Mouse (Mus musculus): ENCODE measurements around the gene E030018B13Rik. TPM values are rescaled to one million over a fixed set of nuclear protein-coding genes. Genes with fewer than 3 reads are reported as not detected.

Gene E030018B13Rik
- polyA plus RNA-seq, 1 experiment = not detected

GRCm38 (mm10) chr7:63933905-63934304 lies 17.2 kb downstream of the E030018B13Rik start:
- Histone ChIP-seq H3K4me1 (peaks cover 70% of the 10 kb centered on the region), H3K4me3 (replicated peaks) (peak overlapping the region; percentile 69), H3K9me3 (no peaks in the 10 kb centered on the region), H3K36me3 (replicated peaks; ENCODE audit: low read length) (peaks cover 39% of the 10 kb centered on the region), H3K27me3 (replicated peaks) (no peaks in the 10 kb centered on the region)
- TF ChIP-seq GATA1 (IDR thresholded peaks at IDR 0.05; ENCODE audit: borderline replicate concordance, low read length) = no peak

GRCm38 (mm10) chr7:63934530-63934929 lies 17.9 kb downstream of the E030018B13Rik start:
- H3K4me1 ChIP-seq = peaks cover 66% of the 10 kb centered on the region
- H3K4me3 ChIP-seq (replicated peaks) = peak overlapping the region; percentile 100
- TF ChIP-seq GATA1 (IDR thresholded peaks at IDR 0.05; ENCODE audit: borderline replicate concordance, low read length) (no peak), FLI1 (IDR thresholded peaks at IDR 0.05; ENCODE audit: low read length) (no peak)
- peaks cover 34% of the 10 kb centered on the region for H3K36me3 ChIP-seq (replicated peaks; ENCODE audit: low read length)
- H3K27me3 ChIP-seq (replicated peaks) = no peaks in the 10 kb centered on the region
- H3K9me3 ChIP-seq = no peaks in the 10 kb centered on the region

- TF ChIP-seq FLI1 (IDR thresholded peaks at IDR 0.05; ENCODE audit: low read length) = no peak
- no peak for TF ChIP-seq GATA1 (IDR thresholded peaks at IDR 0.05; ENCODE audit: borderline replicate concordance, low read length)
- Histone ChIP-seq H3K27me3 (replicated peaks) (no peaks in the 10 kb centered on the region), H3K9me3 (no peaks in the 10 kb centered on the region), H3K36me3 (replicated peaks; ENCODE audit: low read length) (peaks cover 25% of the 10 kb centered on the region), H3K4me3 (replicated peaks) (peak overlapping the region; percentile 100), H3K4me1 (peaks cover 66% of the 10 kb centered on the region)
Observed at GRCm38 (mm10) chr7:63935809-63936187, 19.1 kb downstream of the E030018B13Rik start.

GRCm38 (mm10) chr7:63936188-63936985 lies 19.7 kb downstream of the E030018B13Rik start:
- H3K4me1 ChIP-seq = peaks cover 66% of the 10 kb centered on the region
- H3K27me3 ChIP-seq (replicated peaks) = no peaks in the 10 kb centered on the region
- no peak for TF ChIP-seq GATA1 (IDR thresholded peaks at IDR 0.05; ENCODE audit: borderline replicate concordance, low read length)
- TF ChIP-seq FLI1 (IDR thresholded peaks at IDR 0.05; ENCODE audit: low read length) = no peak

GRCm38 (mm10) chr7:63936986-63937235 lies 20.3 kb downstream of the E030018B13Rik start:
- Histone ChIP-seq H3K4me1 (peaks cover 66% of the 10 kb centered on the region), H3K9me3 (no peaks in the 10 kb centered on the region), H3K4me3 (replicated peaks) (peak overlapping the region; percentile 100), H3K36me3 (replicated peaks; ENCODE audit: low read length) (peaks cover 17% of the 10 kb centered on the region), H3K27me3 (replicated peaks) (no peaks in the 10 kb centered on the region)
- no peak for TF ChIP-seq FLI1 (IDR thresholded peaks at IDR 0.05; ENCODE audit: low read length)
- TF ChIP-seq GATA1 (IDR thresholded peaks at IDR 0.05; ENCODE audit: borderline replicate concordance, low read length) = no peak

More at GRCm38 (mm10) chr7:63936188-63936985, 19.7 kb downstream of the E030018B13Rik start:
- Histone ChIP-seq H3K9me3 (no peaks in the 10 kb centered on the region), H3K36me3 (replicated peaks; ENCODE audit: low read length) (peaks cover 21% of the 10 kb centered on the region), H3K4me3 (replicated peaks) (peak overlapping the region; percentile 100)

- H3K9me3 ChIP-seq = no peaks in the 10 kb centered on the region
- no peak for TF ChIP-seq GATA1 (IDR thresholded peaks at IDR 0.05; ENCODE audit: borderline replicate concordance, low read length)
- no peak for TF ChIP-seq FLI1 (IDR thresholded peaks at IDR 0.05; ENCODE audit: low read length)
- H3K27me3 ChIP-seq (replicated peaks) = no peaks in the 10 kb centered on the region
- peaks cover 67% of the 10 kb centered on the region for H3K4me1 ChIP-seq
- peak overlapping the region; percentile 100 for H3K4me3 ChIP-seq (replicated peaks)
- peaks cover 14% of the 10 kb centered on the region for H3K36me3 ChIP-seq (replicated peaks; ENCODE audit: low read length)
Observed at GRCm38 (mm10) chr7:63937236-63938065, 20.8 kb downstream of the E030018B13Rik start.

- TF ChIP-seq FLI1 (IDR thresholded peaks at IDR 0.05; ENCODE audit: low read length) (no peak), GATA1 (IDR thresholded peaks at IDR 0.05; ENCODE audit: borderline replicate concordance, low read length) (no peak)
- Histone ChIP-seq H3K4me1 (peaks cover 62% of the 10 kb centered on the region), H3K27me3 (replicated peaks) (no peaks in the 10 kb centered on the region), H3K4me3 (replicated peaks) (peak overlapping the region; percentile 100), H3K9me3 (no peaks in the 10 kb centered on the region), H3K36me3 (replicated peaks; ENCODE audit: low read length) (peaks cover 9% of the 10 kb centered on the region)
Observed at GRCm38 (mm10) chr7:63938066-63938913, 21.6 kb downstream of the E030018B13Rik start.

- Histone ChIP-seq H3K4me1 (peaks cover 56% of the 10 kb centered on the region), H3K36me3 (replicated peaks; ENCODE audit: low read length) (peaks cover 2% of the 10 kb centered on the region), H3K9me3 (no peaks in the 10 kb centered on the region), H3K27me3 (replicated peaks) (no peaks in the 10 kb centered on the region), H3K4me3 (replicated peaks) (peak within 1 kb of the TSS; percentile 100)
- no peak for TF ChIP-seq GATA1 (IDR thresholded peaks at IDR 0.05; ENCODE audit: borderline replicate concordance, low read length)
- no peak for TF ChIP-seq FLI1 (IDR thresholded peaks at IDR 0.05; ENCODE audit: low read length)
Observed at GRCm38 (mm10) chr7:63938914-63939396, 22.3 kb downstream of the E030018B13Rik start, which contains the start of gene Klf13. TSS of gene Klf13 (minus strand) at chr7:63938915.

- Histone ChIP-seq H3K4me1 (peaks cover 53% of the 10 kb centered on the region), H3K36me3 (replicated peaks; ENCODE audit: low read length) (peaks cover 1% of the 10 kb centered on the region), H3K4me3 (replicated peaks) (peak overlapping the region; percentile 100), H3K9me3 (no peaks in the 10 kb centered on the region), H3K27me3 (replicated peaks) (no peaks in the 10 kb centered on the region)
- TF ChIP-seq GATA1 (IDR thresholded peaks at IDR 0.05; ENCODE audit: borderline replicate concordance, low read length) (no peak), FLI1 (IDR thresholded peaks at IDR 0.05; ENCODE audit: low read length) (no peak)
Observed at GRCm38 (mm10) chr7:63939397-63939951, 22.8 kb downstream of the E030018B13Rik start.

All from megakaryocyte, embryonic 14.5 days (primary cell).